Mouse (Mus musculus): ENCODE measurements at regions not wholly inside any gene's neighbourhood (a gene's known extent, or its start where the extent isn't known, plus 50 kb on each side); places are given as distances from the start of the nearest gene placed in this dataset.

DNA sequence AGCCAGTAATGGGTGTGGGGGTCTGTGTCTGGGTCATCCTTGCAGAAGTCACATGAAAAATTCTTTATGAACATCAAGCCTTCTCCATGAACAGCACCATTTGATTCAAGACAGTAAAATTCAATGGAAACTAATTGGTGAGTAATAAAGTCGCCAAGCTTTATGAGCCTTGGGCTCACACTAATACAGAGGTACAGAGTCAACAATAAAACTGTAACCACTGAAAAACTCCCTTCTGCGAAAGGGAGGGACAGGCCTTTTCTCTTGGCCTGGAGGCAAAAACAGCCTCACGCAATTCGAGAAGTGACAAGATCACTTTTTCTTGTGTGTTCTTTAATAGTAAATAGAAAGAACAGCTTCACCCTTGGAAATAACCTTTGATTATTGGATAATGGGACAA is 200.7 kb downstream of the Lrrn1 start:
- Histone ChIP-seq H3K27ac (replicated peaks) (no peak overlapping the region), H3K4me1 (replicated peaks) (no peaks in the 10 kb centered on the region), H3K36me3 (no peaks in the 10 kb centered on the region), H3K4me2 (no peak overlapping the region), H3K9ac (no peak overlapping the region), H3K4me3 (no peak overlapping the region), H3K9me3 (no peaks in the 10 kb centered on the region), H3K27me3 (no peaks in the 10 kb centered on the region)
- ATAC-seq (ENCODE audit: low read depth) = no peak
- 50% methylated on average over 4 of the region's 4 CpGs for WGBS

DNA sequence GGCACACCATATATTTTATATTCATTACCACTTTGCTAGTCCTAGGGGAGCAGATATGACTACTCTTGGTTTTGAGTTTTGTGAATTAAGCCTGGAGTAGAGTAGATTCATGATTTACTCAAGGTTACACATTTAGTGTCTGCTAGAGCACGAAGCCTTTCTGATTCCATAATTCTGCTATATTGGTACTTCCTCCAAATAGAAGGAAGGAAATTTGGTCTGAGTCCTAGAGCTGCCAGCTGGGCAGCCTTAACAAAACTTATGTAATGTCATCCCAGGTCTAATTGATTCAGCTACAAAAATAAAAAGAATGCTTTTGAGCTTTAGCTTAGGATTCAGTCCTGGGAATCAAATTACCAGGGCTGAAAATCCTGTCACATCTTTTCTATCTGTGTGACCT is 205.2 kb downstream of the Lrrn1 start:
- Histone ChIP-seq H3K9ac (no peak overlapping the region), H3K27me3 (no peaks in the 10 kb centered on the region), H3K4me1 (replicated peaks) (no peaks in the 10 kb centered on the region), H3K9me3 (no peaks in the 10 kb centered on the region), H3K4me3 (no peak overlapping the region), H3K4me2 (no peak overlapping the region), H3K36me3 (no peaks in the 10 kb centered on the region), H3K27ac (replicated peaks) (no peak overlapping the region)
- no peak for ATAC-seq (ENCODE audit: low read depth)
- 83% methylated on average over 1 of the region's 1 CpGs for WGBS

DNA sequence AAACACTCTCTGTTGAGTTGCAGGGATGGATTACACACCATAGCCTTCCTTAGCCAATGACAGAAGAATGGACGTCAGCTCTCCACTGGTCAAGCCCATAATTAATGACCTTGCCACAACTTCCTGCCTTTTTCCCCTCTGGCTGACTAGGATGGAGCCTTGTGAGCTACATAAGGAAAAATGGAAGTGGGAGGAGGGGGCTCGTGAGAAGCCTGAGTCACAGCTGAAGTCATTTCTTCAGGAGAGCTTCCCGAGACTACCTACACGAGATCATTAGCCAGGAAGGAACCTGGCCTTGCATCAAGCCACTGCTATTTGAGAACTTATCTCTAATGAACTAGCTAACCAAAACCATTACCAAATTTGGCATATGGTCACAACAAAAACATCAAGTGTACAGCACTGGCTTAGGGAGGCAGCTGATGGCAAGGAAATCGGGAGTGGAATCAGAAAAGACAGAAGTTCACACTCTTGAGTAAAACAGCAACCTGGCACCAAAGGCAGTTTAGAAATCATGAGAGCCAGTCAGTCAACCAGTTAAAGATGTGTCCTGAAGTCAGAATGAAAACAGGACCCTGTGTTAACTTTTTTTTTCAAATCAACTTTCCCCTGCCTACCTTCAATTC is 219.7 kb downstream of the Lrrn1 start:
- no peak overlapping the region for H3K9ac ChIP-seq
- H3K9me3 ChIP-seq = 0 out of 2 replicates have a peak, but pooled peaks cover 3% of the 10 kb centered on the region
- no peak overlapping the region for H3K4me2 ChIP-seq
- H3K4me1 ChIP-seq (replicated peaks) = no peaks in the 10 kb centered on the region
- H3K36me3 ChIP-seq = no peaks in the 10 kb centered on the region
- no peaks in the 10 kb centered on the region for H3K27me3 ChIP-seq
- WGBS = 83% methylated on average over 5 of the region's 5 CpGs
- H3K27ac ChIP-seq (replicated peaks) = no peak overlapping the region
- ATAC-seq (ENCODE audit: low read depth) = no peak
- no peak overlapping the region for H3K4me3 ChIP-seq

DNA sequence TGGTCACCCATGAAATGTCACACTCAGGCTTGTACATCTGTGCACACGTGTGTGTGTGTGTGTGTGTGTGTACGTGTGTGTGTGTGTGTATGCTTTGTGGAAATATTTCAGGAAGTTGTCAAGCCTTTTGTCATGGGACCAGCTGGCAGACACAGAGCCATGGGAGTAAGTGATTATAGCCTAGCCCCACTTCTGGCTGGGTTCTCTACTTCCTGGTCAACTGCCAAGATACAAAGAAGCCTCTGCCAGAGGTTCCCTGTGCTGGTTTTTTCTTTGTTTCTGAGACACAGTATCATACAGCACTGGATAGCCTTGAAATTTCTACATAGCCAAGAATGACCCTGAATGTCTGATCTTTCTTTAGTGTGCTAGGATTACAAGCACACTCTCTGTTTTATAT is 220.2 kb downstream of the Lrrn1 start:
- no peaks in the 10 kb centered on the region for H3K27me3 ChIP-seq
- no peaks in the 10 kb centered on the region for H3K4me1 ChIP-seq (replicated peaks)
- no peaks in the 10 kb centered on the region for H3K36me3 ChIP-seq
- WGBS = 78% methylated on average over 2 of the region's 2 CpGs
- H3K9ac ChIP-seq = no peak overlapping the region
- H3K9me3 ChIP-seq = no peaks in the 10 kb centered on the region
- no peak overlapping the region for H3K27ac ChIP-seq (replicated peaks)
- H3K4me3 ChIP-seq = no peak overlapping the region
- ATAC-seq (ENCODE audit: low read depth) = no peak
- H3K4me2 ChIP-seq = no peak overlapping the region

DNA sequence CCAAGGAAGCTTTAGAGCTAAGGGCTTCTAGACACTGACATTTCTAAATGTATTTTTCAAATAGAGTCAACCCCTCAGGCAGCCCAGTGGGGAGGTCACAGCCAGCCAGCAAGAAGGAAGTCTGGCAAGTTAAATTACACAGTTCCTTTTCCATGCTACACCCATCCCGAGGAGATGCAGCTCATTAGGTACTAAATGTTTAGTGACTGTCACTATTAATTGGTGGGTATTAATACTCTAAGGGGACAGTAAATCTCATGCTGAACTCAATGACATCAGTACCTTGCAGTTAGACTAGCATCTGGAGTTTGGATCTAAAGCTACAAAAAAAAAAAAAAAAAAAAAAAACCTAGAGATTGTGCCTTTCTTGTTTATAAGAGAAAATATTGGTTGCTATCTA is 222.6 kb downstream of the Lrrn1 start:
- Histone ChIP-seq H3K4me2 (no peak overlapping the region), H3K27ac (replicated peaks) (no peak overlapping the region), H3K36me3 (no peaks in the 10 kb centered on the region), H3K4me1 (replicated peaks) (no peaks in the 10 kb centered on the region), H3K27me3 (no peaks in the 10 kb centered on the region), H3K9ac (no peak overlapping the region), H3K4me3 (no peak overlapping the region), H3K9me3 (no peaks in the 10 kb centered on the region)
- 40% methylated on average over 1 of the region's 1 CpGs for WGBS
- no peak for ATAC-seq (ENCODE audit: low read depth)

DNA sequence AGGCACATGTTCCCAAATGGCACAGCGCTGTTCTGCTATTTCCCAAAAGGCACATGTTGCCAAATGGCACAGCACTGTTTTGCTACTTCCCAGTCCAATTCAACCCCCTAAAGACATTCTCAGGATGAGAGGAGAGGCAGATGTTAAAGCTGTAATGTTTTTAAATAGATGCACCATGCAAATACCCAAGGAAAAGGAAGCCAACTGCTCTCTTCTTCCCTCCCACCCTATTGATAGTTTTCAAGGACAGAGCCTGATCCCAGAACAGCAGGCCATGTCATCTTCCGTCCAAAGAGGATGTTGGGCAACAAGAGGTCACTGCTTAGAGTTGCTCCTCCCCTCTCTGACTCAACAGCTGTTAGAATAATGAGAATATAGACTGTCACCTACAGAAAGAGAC is 225.6 kb downstream of the Lrrn1 start:
- H3K4me2 ChIP-seq = no peak overlapping the region
- H3K36me3 ChIP-seq = no peaks in the 10 kb centered on the region
- ATAC-seq (ENCODE audit: low read depth) = no peak
- no peaks in the 10 kb centered on the region for H3K9me3 ChIP-seq
- H3K4me1 ChIP-seq (replicated peaks) = no peaks in the 10 kb centered on the region
- no peak overlapping the region for H3K4me3 ChIP-seq
- no peak overlapping the region for H3K9ac ChIP-seq
- WGBS = 82% methylated on average over 2 of the region's 2 CpGs
- H3K27ac ChIP-seq (replicated peaks) = no peak overlapping the region
- no peaks in the 10 kb centered on the region for H3K27me3 ChIP-seq

DNA sequence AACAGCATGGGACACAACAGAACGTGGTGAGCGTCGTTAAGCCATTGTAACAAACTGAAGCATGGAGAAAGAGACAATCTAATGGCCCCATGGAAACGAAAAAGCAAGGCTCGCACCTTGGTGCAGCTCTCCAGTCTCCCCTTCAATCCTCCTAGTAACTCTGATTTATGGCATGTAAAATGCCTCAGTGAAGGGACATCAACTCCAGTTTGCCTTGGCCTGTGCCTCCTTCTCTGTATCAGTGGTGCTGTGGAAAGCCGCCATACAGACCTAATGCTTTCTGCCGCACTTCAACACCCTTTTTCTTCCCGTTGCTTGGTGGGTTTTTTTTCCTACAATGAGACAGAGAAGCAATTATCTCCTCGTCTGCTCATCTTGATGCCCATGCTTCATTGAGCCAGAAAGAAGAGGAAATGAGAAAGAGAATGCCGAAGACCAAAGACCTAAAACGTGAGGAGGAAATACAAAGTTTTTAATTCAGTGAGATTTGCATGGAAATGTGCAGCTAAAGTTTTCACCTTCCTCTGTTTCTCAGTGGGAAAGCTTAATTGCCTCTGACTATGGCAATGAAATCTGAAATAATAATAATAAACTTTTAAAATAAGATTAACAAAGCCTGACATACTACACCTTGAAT is 241.4 kb downstream of the Lrrn1 start:
- Histone ChIP-seq H3K4me3 (no peak overlapping the region), H3K4me2 (no peak overlapping the region), H3K4me1 (replicated peaks) (no peaks in the 10 kb centered on the region), H3K9ac (no peak overlapping the region), H3K9me3 (no peaks in the 10 kb centered on the region), H3K36me3 (no peaks in the 10 kb centered on the region), H3K27me3 (no peaks in the 10 kb centered on the region), H3K27ac (replicated peaks) (0 out of 2 replicates have a peak overlapping the region, but pooled peaks have one; percentile 24)
- ATAC-seq (ENCODE audit: low read depth) = 0 out of 2 replicates have a peak, but pooled peaks have one; percentile 8
- 32% methylated on average over 11 of the region's 11 CpGs for WGBS

DNA sequence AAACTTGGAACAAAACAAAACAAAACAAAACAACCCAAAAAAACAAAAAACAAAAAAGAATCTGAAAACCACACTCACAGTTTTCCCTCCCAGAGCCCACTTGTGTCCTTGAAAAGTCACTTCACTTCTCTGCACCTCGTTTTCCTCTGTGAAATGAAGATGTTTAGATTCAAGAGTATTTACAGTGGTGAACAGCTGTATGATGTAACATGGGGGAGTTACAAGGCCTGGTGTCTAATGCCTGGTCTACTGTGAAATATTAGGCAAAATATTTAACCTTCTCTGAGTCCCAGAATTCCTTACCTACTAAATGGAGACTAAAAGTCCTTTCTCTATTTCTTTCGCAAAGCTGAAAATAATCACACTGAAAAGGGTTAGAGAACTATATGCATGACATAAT is 255.4 kb downstream of the Lrrn1 start:
- 78% methylated on average over 2 of the region's 2 CpGs for WGBS
- H3K4me2 ChIP-seq = no peak overlapping the region
- H3K9ac ChIP-seq = no peak overlapping the region
- no peak overlapping the region for H3K27ac ChIP-seq (replicated peaks)
- no peak overlapping the region for H3K4me3 ChIP-seq
- H3K27me3 ChIP-seq = no peaks in the 10 kb centered on the region
- H3K4me1 ChIP-seq (replicated peaks) = no peaks in the 10 kb centered on the region
- no peaks in the 10 kb centered on the region for H3K36me3 ChIP-seq
- H3K9me3 ChIP-seq = no peaks in the 10 kb centered on the region
- no peak for ATAC-seq (ENCODE audit: low read depth)

DNA sequence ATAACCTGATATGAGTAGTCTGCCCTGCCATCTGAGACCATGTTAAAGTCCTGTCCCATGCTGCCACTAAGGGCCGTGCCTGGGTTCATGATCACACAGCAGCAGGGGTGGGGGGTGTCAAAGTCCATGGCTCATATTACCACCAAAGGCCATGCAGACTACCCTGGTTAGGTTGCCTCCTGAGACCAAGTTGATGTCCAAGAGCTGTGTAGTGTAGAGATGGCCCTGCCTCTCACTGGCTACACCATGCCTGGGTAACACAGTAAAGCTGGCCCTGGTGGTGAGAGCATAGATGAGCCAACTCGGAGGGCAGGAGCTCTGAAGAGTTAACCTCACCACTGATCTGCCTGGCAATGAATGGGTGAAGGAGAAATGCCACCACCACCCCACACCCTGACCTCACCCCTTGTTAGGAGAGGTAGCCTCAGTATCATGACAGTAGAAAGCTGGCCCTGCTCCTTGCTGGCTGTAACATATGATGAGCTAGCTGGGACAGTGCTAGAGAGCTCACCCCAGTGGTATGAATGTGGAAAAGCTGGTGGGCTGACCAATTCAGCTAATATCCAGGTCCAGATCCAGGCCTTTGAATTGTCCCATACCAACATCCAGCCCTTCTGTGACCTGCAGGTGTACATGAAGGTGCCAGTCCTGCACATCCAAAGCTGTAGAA is 258.8 kb downstream of the Lrrn1 start:
- no peak overlapping the region for H3K27ac ChIP-seq (replicated peaks)
- ATAC-seq (ENCODE audit: low read depth) = no peak
- no peaks in the 10 kb centered on the region for H3K27me3 ChIP-seq
- no peaks in the 10 kb centered on the region for H3K36me3 ChIP-seq
- H3K4me3 ChIP-seq = no peak overlapping the region
- no peak overlapping the region for H3K9ac ChIP-seq
- no peaks in the 10 kb centered on the region for H3K4me1 ChIP-seq (replicated peaks)
- 78% methylated on average over 2 of the region's 2 CpGs for WGBS
- H3K4me2 ChIP-seq = no peak overlapping the region
- H3K9me3 ChIP-seq = no peaks in the 10 kb centered on the region

DNA sequence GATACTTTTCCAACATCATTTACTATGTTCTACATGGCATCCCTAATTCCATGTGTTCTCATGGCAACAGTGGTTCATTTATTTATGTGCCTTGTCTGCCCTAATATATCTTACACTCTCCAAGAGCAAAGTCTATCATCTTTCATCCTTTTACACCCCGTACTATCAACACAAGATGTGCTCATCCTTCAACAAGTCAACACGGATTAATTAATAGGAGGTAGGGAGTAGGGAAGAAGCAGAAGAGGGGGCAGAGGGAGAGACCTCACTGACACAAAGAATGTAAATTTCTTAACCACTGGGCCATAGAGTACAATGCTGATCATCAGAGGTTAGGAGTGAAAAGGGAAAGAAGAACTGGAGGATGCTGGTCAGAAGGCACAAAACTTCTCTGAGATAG is 267.0 kb upstream of the Setmar start:
- Histone ChIP-seq H3K9ac (no peak overlapping the region), H3K27ac (replicated peaks) (no peak overlapping the region), H3K9me3 (no peaks in the 10 kb centered on the region), H3K4me2 (no peak overlapping the region), H3K4me3 (no peak overlapping the region), H3K4me1 (replicated peaks) (no peaks in the 10 kb centered on the region), H3K36me3 (no peaks in the 10 kb centered on the region), H3K27me3 (no peaks in the 10 kb centered on the region)
- no peak for ATAC-seq (ENCODE audit: low read depth)
- WGBS = 69% methylated on average over 2 of the region's 2 CpGs

DNA sequence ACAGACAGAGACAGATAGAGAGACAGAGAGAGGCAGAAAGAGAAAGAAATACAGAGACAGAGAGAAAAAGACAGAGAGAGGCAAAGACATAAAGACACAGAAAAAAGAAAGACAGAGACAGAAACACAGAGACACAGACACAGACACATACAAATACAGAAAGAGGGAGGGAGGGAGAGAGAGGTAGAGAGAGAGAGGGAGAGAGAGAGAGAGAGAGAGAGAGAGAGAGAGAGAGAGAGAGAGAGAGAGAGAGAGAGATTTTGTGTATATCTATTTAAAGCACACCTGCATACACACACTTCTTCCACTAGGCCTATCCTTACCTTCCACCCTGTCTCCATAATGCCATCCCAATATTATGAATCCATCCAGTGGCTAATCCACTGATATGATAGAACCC is 261.8 kb upstream of the Setmar start:
- Histone ChIP-seq H3K4me2 (no peak overlapping the region), H3K4me1 (replicated peaks) (no peaks in the 10 kb centered on the region), H3K27me3 (no peaks in the 10 kb centered on the region), H3K4me3 (no peak overlapping the region), H3K9me3 (no peaks in the 10 kb centered on the region), H3K9ac (no peak overlapping the region), H3K36me3 (no peaks in the 10 kb centered on the region), H3K27ac (replicated peaks) (no peak overlapping the region)
- no peak for ATAC-seq (ENCODE audit: low read depth)

Measured in neural tube, embryonic 13.5 days (tissue).